Mouse (Mus musculus): ENCODE results near the gene Agap3.
A peak's percentile ranks its signal among the peaks of the same experiment; 100 is the strongest.

Agap3 gene

GRCm38 (mm10) chr5:24475476-24476241, 23.7 kb downstream of the Agap3 start:
- DNase-seq: peak; percentile 62 to 63

- DNase-seq: no peak
Measured at GRCm38 (mm10) chr5:24477909-24478308, 25.9 kb downstream of the Agap3 start.

- peak; percentile 85 to 86 for DNase-seq
Measured at GRCm38 (mm10) chr5:24481647-24482046, 29.7 kb downstream of the Agap3 start.

- DNase-seq: no peak
Measured at GRCm38 (mm10) chr5:24482247-24483079, 30.5 kb downstream of the Agap3 start.

- DNase-seq: peak; percentile 83 to 88
Measured at GRCm38 (mm10) chr5:24483326-24483725, 31.3 kb downstream of the Agap3 start.

GRCm38 (mm10) chr5:24484963-24485362, 33.0 kb downstream of the Agap3 start:
- DNase-seq: peak in 1 of 2 experiments; percentile 40

GRCm38 (mm10) chr5:24486097-24486496, 34.1 kb downstream of the Agap3 start:
- peak; percentile 96 to 98 for DNase-seq

- no peak for DNase-seq
Measured at GRCm38 (mm10) chr5:24486738-24487137, 34.8 kb downstream of the Agap3 start.

GRCm38 (mm10) chr5:24490413-24490920, 38.5 kb downstream of the Agap3 start:
- no peak for DNase-seq

- DNase-seq: no peak
Measured at GRCm38 (mm10) chr5:24492546-24493285, 40.7 kb downstream of the Agap3 start.

- no peak for DNase-seq
Measured at GRCm38 (mm10) chr5:24495019-24495418, 43.0 kb downstream of the Agap3 start.

GRCm38 (mm10) chr5:24496756-24497155, 44.8 kb downstream of the Agap3 start:
- peak in 1 of 2 experiments; percentile 51 for DNase-seq

- no peak for DNase-seq
Measured at GRCm38 (mm10) chr5:24497526-24497925, 45.5 kb downstream of the Agap3 start.

- peak in 1 of 2 experiments; percentile 53 for DNase-seq
Measured at GRCm38 (mm10) chr5:24499113-24499512, 47.1 kb downstream of the Agap3 start.

GRCm38 (mm10) chr5:24500851-24501250, 48.9 kb downstream of the Agap3 start:
- DNase-seq: peak; percentile 86 to 87

- DNase-seq: no peak
Measured at GRCm38 (mm10) chr5:24502786-24503185, 50.8 kb downstream of the Agap3 start.

- DNase-seq: no peak
Measured at GRCm38 (mm10) chr5:24505513-24505912, 53.5 kb downstream of the Agap3 start.

- DNase-seq: no peak
Measured at GRCm38 (mm10) chr5:24508406-24508805, 56.4 kb downstream of the Agap3 start.

GRCm38 (mm10) chr5:24510635-24511034, 58.7 kb downstream of the Agap3 start:
- DNase-seq: peak; percentile 56 to 58

GRCm38 (mm10) chr5:24512271-24512670, 60.3 kb downstream of the Agap3 start:
- no peak for DNase-seq

- no peak for DNase-seq
Measured at GRCm38 (mm10) chr5:24521366-24521765, 69.4 kb downstream of the Agap3 start.

GRCm38 (mm10) chr5:24523806-24524205, 71.8 kb downstream of the Agap3 start:
- no peak for DNase-seq

- DNase-seq: no peak
Measured at GRCm38 (mm10) chr5:24524522-24524921, 72.5 kb downstream of the Agap3 start.

Data from cerebellum, postnatal 10 days (tissue).